Mouse (Mus musculus) stomach, postnatal 0 days (tissue): ENCODE measurements around the gene Gli1.

Source experiments
- CTCF ChIP-seq: IDR thresholded peaks from 2 replicates; pipeline ENCODE4 v1.5.1; 2016; ENCODE audit warnings: antibody characterized with exemption, low read depth, mild to moderate bottlenecking, moderate library complexity
- EP300 ChIP-seq: optimal IDR thresholded peaks from 2 replicates; pipeline ENCODE3; 2016; ENCODE audit warnings: antibody characterized with exemption

- TF ChIP-seq CTCF (peak; percentile 96), EP300 (no peak)
Measured at GRCm38 (mm10) chr10:127341891-127342639, at the start of gene Gli1.
